Mouse (Mus musculus): ENCODE data around the gene Fbxw7. TPM values are rescaled to one million over a fixed set of nuclear protein-coding genes. Genes with fewer than 3 reads are reported as not detected.

Fbxw7 gene
- polyA plus RNA-seq, 1 experiment from 2014 or later = 15.5 TPM

DNA sequence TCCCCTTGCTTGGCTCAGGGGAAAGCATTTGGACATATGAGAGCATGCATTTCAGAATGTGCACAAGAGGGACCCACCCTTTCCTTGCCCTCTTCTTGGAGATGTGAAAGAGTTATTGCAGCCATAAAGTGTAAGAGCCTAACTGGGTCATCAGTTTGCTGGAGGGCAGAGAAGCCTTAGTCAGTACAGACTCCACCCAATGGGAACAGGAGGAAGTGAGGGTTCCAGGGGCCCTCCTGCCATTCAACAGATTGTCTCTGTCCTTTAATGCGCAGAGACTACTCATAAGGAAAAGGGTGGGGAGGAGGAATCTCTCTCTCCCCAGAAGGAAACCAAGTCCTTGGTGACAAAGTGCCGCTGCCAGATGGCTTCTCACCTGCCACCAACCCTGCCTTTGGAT, 190.2 kb downstream of the Fbxw7 start:
- Histone ChIP-seq H3K4me2 (no peak overlapping the region), H3K4me3 (ENCODE audit: low read depth, low read length) (no peak overlapping the region), H3K27me3 (ENCODE audit: control insufficient read depth, insufficient read depth, low read length) (no peaks in the 10 kb centered on the region), H3K36me3 (ENCODE audit: control insufficient read depth, insufficient read depth, low read length) (no peaks in the 10 kb centered on the region), H3K4me1 (ENCODE audit: control insufficient read depth, insufficient read depth, low read length) (no peaks in the 10 kb centered on the region), H3K27ac (ENCODE audit: low read depth, low read length) (no peak overlapping the region), H3K9me3 (ENCODE audit: control insufficient read depth, low read length) (no peaks in the 10 kb centered on the region), H3K9ac (ENCODE audit: low read length) (no peak overlapping the region)
- no peak for ATAC-seq (ENCODE audit: low FRiP score)
- no peak for DNase-seq (ENCODE audit: low spot score, missing footprints)
- WGBS = 94% methylated on average over 2 of the region's 2 CpGs

DNA sequence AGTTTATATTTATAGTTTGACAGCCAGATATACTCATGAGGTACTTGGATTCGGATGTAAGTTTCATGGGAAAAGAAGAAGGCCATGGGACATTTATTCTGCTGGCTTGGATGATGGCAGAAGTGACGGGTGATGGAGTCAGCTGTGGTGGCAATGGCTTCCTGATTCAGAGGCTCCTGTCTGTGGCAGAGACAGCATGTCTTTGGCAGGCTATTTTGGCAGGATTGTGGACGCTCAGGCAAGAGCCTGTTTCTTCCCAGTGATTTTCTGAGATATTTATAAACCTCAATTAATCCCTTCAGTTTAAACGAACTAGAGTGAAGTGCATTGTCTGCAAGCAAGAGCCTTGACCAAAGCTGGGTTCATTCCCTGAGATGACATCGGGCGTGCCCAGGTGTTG, 197.8 kb downstream of the Fbxw7 start:
- Histone ChIP-seq H3K4me2 (no peak overlapping the region), H3K9me3 (ENCODE audit: control insufficient read depth, low read length) (no peaks in the 10 kb centered on the region), H3K27me3 (ENCODE audit: control insufficient read depth, insufficient read depth, low read length) (no peaks in the 10 kb centered on the region), H3K36me3 (ENCODE audit: control insufficient read depth, insufficient read depth, low read length) (no peaks in the 10 kb centered on the region), H3K9ac (ENCODE audit: low read length) (no peak overlapping the region), H3K27ac (ENCODE audit: low read depth, low read length) (no peak overlapping the region), H3K4me1 (ENCODE audit: control insufficient read depth, insufficient read depth, low read length) (no peaks in the 10 kb centered on the region), H3K4me3 (ENCODE audit: low read depth, low read length) (no peak overlapping the region)
- WGBS = 85% methylated on average over 6 of the region's 6 CpGs
- DNase-seq (ENCODE audit: low spot score, missing footprints) (no peak), ATAC-seq (ENCODE audit: low FRiP score) (no peak)

DNA sequence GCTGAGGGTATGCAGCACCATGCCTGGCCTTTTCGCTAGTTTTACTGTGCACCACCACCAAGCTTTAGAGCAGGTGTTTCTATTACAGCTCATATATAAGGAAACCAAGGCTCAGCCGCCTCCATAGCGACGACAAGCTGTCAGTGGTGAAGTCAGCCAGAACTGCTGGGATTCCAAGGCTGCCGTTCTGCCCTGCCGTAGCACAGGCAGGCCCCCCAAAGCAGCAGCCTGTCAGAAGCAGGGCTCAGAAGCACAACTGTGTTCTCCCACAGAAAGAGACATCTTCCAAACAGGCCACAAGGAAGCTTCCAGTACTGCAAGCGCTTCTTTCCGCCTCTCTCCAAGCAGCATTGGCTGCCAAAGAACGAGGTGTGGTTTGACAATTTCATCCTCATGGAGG, 200.6 kb downstream of the Fbxw7 start:
- no peak overlapping the region for H3K4me2 ChIP-seq
- no peak overlapping the region for H3K9ac ChIP-seq (ENCODE audit: low read length)
- H3K36me3 ChIP-seq (ENCODE audit: control insufficient read depth, insufficient read depth, low read length) = no peaks in the 10 kb centered on the region
- 62% methylated on average over 9 of the region's 9 CpGs for WGBS
- no peak overlapping the region for H3K27ac ChIP-seq (ENCODE audit: low read depth, low read length)
- DNase-seq (ENCODE audit: low spot score, missing footprints) (no peak), ATAC-seq (ENCODE audit: low FRiP score) (no peak)
- no peaks in the 10 kb centered on the region for H3K4me1 ChIP-seq (ENCODE audit: control insufficient read depth, insufficient read depth, low read length)
- no peak overlapping the region for H3K4me3 ChIP-seq (ENCODE audit: low read depth, low read length)
- H3K27me3 ChIP-seq (ENCODE audit: control insufficient read depth, insufficient read depth, low read length) = no peaks in the 10 kb centered on the region
- no peaks in the 10 kb centered on the region for H3K9me3 ChIP-seq (ENCODE audit: control insufficient read depth, low read length)

DNA sequence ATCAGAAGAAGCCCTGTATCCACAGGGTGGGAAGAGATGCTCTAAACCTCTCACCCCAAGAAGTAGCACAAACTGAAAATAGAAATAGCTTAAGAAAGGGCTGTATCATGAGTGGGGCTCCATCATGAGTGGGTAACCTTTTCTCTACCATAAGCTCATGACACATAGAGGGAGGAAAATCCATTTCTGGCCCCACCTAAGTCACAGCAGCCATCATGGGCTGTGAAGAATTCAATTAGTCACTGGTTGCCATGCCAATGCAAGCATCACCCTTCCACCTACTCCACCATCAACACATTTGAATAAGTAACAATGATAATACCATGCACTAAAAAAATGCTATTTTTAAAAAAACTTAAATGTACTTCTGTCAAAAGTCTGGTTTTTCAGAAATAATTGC, 205.1 kb downstream of the Fbxw7 start:
- no peak for ATAC-seq (ENCODE audit: low FRiP score)
- H3K9ac ChIP-seq (ENCODE audit: low read length) = no peak overlapping the region
- no peaks in the 10 kb centered on the region for H3K9me3 ChIP-seq (ENCODE audit: control insufficient read depth, low read length)

DNA sequence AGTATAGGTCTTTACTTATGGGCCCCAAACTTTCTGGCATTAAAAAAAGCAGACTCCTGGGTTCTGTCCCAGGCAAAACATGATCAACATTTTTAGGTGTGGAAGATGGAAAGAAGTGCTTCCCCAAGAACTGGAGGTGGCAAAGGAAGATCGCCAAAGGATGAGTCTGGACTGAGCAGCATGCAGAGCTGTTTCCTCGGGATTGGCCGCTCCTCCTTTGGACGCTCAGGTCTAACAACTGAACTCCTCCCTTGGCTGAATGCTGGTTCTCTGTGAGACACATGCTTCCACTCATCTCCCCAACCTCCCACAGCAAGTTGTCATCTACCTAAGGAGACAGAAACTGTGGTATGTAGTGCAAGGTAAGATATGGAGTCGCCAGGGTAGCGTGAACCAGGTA, 206.7 kb downstream of the Fbxw7 start:
- no peak for DNase-seq (ENCODE audit: low spot score, missing footprints)
- ATAC-seq (ENCODE audit: low FRiP score) = no peak
- no peaks in the 10 kb centered on the region for H3K36me3 ChIP-seq (ENCODE audit: control insufficient read depth, insufficient read depth, low read length)
- no peak overlapping the region for H3K4me3 ChIP-seq (ENCODE audit: low read depth, low read length)
- H3K27me3 ChIP-seq (ENCODE audit: control insufficient read depth, insufficient read depth, low read length) = no peaks in the 10 kb centered on the region
- no peaks in the 10 kb centered on the region for H3K9me3 ChIP-seq (ENCODE audit: control insufficient read depth, low read length)
- H3K27ac ChIP-seq (ENCODE audit: low read depth, low read length) = no peak overlapping the region
- WGBS = 92% methylated on average over 6 of the region's 6 CpGs
- H3K9ac ChIP-seq (ENCODE audit: low read length) = no peak overlapping the region
- no peak overlapping the region for H3K4me2 ChIP-seq
- H3K4me1 ChIP-seq (ENCODE audit: control insufficient read depth, insufficient read depth, low read length) = no peaks in the 10 kb centered on the region

More for the DNA sequence above, 205.1 kb downstream of the Fbxw7 start:
- H3K4me2 ChIP-seq = no peak overlapping the region
- H3K36me3 ChIP-seq (ENCODE audit: control insufficient read depth, insufficient read depth, low read length) = no peaks in the 10 kb centered on the region
- no peaks in the 10 kb centered on the region for H3K4me1 ChIP-seq (ENCODE audit: control insufficient read depth, insufficient read depth, low read length)
- H3K4me3 ChIP-seq (ENCODE audit: low read depth, low read length) = no peak overlapping the region
- H3K27ac ChIP-seq (ENCODE audit: low read depth, low read length) = no peak overlapping the region
- DNase-seq (ENCODE audit: low spot score, missing footprints) = no peak
- H3K27me3 ChIP-seq (ENCODE audit: control insufficient read depth, insufficient read depth, low read length) = no peaks in the 10 kb centered on the region

DNA sequence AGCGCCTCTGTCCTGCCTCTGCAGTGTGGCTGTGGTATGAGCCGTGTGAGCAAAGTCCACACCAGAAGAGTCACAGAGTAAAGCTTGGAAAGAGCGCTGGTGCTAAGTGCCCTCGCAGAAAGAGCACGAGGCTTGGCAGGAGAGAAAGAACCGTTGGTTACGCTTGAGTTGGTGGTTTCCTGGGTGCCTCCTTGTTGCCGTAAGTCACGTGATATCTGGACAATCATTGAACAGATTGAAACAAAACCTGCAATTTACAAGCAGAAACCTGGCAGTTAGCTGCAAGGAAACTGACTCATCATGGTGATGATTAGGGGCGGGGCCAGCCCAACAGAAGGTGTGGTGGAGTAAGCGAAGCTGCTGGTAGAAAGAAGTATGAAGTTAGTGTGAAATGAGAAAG, 207.7 kb downstream of the Fbxw7 start:
- no peaks in the 10 kb centered on the region for H3K27me3 ChIP-seq (ENCODE audit: control insufficient read depth, insufficient read depth, low read length)
- H3K4me2 ChIP-seq = no peak overlapping the region
- 87% methylated on average over 11 of the region's 11 CpGs for WGBS
- H3K9ac ChIP-seq (ENCODE audit: low read length) = no peak overlapping the region
- no peaks in the 10 kb centered on the region for H3K4me1 ChIP-seq (ENCODE audit: control insufficient read depth, insufficient read depth, low read length)
- H3K9me3 ChIP-seq (ENCODE audit: control insufficient read depth, low read length) = no peaks in the 10 kb centered on the region
- DNase-seq (ENCODE audit: low spot score, missing footprints) (no peak), ATAC-seq (ENCODE audit: low FRiP score) (no peak)
- no peak overlapping the region for H3K4me3 ChIP-seq (ENCODE audit: low read depth, low read length)
- no peak overlapping the region for H3K27ac ChIP-seq (ENCODE audit: low read depth, low read length)
- H3K36me3 ChIP-seq (ENCODE audit: control insufficient read depth, insufficient read depth, low read length) = no peaks in the 10 kb centered on the region

DNA sequence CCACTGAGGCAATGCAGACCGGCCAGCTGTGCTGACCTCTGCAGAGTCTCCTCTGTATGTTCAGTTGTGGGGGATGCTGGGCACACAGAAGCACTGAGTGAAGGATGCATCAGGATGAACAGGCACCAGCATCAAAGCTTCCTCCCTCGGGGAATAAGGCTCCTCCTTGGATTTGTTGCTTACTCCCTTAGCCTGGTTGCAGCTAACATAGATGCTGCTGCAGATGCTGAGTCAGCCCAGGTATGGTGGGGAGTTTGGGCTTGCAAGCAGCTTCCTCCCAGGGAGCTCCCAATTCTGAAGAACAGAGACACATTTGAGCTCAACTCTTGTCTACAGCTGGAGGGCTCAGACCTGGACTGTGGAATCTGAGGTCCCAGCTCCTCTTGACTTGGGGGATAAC, 209.2 kb downstream of the Fbxw7 start:
- Histone ChIP-seq H3K4me2 (no peak overlapping the region), H3K9me3 (ENCODE audit: control insufficient read depth, low read length) (no peaks in the 10 kb centered on the region), H3K27ac (ENCODE audit: low read depth, low read length) (no peak overlapping the region), H3K4me1 (ENCODE audit: control insufficient read depth, insufficient read depth, low read length) (no peaks in the 10 kb centered on the region), H3K9ac (ENCODE audit: low read length) (no peak overlapping the region), H3K36me3 (ENCODE audit: control insufficient read depth, insufficient read depth, low read length) (no peaks in the 10 kb centered on the region), H3K27me3 (ENCODE audit: control insufficient read depth, insufficient read depth, low read length) (no peaks in the 10 kb centered on the region), H3K4me3 (ENCODE audit: low read depth, low read length) (no peak overlapping the region)
- DNase-seq (ENCODE audit: low spot score, missing footprints) (peak; percentile 61), ATAC-seq (ENCODE audit: low FRiP score) (no peak)
- WGBS = 75% methylated on average over 2 of the region's 2 CpGs

DNA sequence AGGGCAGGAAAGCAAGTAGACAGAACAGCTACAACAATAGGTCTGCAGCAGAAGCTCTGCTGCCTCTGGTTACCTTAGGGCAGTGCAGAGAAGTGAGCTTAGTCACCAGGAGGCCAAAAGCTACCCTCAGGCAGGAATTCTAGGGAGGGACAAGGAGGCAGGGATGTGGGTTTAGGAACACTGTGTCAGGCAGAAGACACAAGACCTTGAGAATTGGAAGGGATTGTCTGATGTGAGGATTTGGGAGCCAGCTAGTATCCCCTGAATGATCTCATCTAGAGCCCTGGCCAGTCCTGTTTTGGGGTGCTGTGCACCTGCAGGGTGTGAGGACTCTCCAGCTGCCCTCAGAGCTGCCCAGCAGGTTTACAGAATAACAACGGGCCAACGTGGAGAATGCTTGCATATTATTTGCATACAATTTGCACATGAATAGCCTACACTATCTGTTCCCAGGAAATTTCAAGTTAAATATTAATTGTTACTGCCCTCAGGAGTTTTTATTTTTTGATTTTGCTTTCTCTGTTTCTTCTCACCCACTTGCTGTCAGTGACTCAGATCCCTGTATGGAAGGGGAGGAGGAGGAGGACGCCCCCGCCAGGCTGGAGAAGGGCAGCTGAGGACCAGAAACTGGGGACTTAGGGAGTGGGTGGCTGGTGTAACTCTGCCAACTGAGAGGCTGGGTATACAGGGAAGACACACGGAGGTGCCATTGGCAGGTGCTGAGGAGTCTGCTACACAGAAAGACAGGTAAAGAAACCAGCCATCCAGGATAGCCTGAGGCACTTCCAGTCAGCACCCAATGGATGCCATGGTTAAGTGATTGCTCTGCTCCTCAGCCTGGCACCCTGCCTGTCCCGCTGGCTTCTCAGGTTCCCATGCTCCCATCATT, 210.0 kb downstream of the Fbxw7 start:
- no peaks in the 10 kb centered on the region for H3K9me3 ChIP-seq (ENCODE audit: control insufficient read depth, low read length)
- no peak overlapping the region for H3K4me3 ChIP-seq (ENCODE audit: low read depth, low read length)
- DNase-seq (ENCODE audit: low spot score, missing footprints) (peak; percentile 82), ATAC-seq (ENCODE audit: low FRiP score) (peak; percentile 40; the same call in 1 of the 2 replicates)
- H3K36me3 ChIP-seq (ENCODE audit: control insufficient read depth, insufficient read depth, low read length) = no peaks in the 10 kb centered on the region
- WGBS = 33% methylated on average over 6 of the region's 6 CpGs
- H3K4me2 ChIP-seq = no peak overlapping the region
- H3K9ac ChIP-seq (ENCODE audit: low read length) = no peak overlapping the region
- no peaks in the 10 kb centered on the region for H3K4me1 ChIP-seq (ENCODE audit: control insufficient read depth, insufficient read depth, low read length)
- H3K27me3 ChIP-seq (ENCODE audit: control insufficient read depth, insufficient read depth, low read length) = no peaks in the 10 kb centered on the region
- no peak overlapping the region for H3K27ac ChIP-seq (ENCODE audit: low read depth, low read length)
